In the genomic region with DNA sequence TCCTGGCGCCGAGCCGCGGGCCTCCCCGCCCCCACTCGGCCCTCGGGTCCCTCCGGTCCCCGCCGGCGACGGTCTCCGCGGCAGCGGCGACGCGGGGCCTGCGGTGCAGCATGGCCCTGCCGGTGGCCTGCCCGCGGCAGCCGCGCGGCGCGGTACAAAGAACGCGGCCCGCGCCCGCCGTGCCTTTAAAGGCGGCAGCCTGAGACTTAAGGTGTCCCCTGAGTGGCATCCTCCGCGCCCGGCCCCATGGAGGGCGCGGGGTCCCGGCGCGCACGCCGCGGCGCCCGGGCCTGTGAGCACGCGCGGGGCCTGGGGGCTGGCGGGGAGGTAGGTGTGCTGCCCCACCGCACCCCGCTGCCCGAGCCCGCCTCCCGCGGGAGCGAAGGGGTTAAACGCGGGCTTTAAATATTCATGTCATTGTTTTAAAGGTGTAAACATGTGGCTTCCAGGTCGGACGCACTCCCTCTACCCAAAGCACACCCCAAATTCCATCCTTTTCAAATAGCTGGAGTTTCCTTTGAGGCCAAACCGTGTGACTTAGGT, we compare ENCODE assay signal across 8 mouse cellular contexts. TPM values are rescaled to one million over a fixed set of nuclear protein-coding genes. Genes with fewer than 3 reads are reported as not detected.
DNase-seq lines count a peak whose midpoint lies in the region; ATAC-seq and TF ChIP-seq lines count a peak whose summit lies in the region.

No protein-coding gene starts in this region.

- H3K4me2 ChIP-seq in hindbrain, postnatal 0 days (ENCODE audit: low read depth, low read length), result peak overlapping the region; percentile 75

- peak; percentile 53 for ATAC-seq in hindbrain, postnatal 0 days

- peak overlapping the region; percentile 97 for H3K4me3 ChIP-seq in hindbrain, postnatal 0 days (ENCODE audit: low read length)
- H3K4me3 ChIP-seq in limb, embryonic 10.5 days, result peak overlapping the region; percentile 95
- peak overlapping the region; percentile 91 for H3K4me3 ChIP-seq in midbrain, embryonic 10.5 days

- WGBS in hindbrain, postnatal 0 days, result 1% methylated on average over 53 of the region's 63 CpGs
- under 1% methylated on average over 63 of the region's 63 CpGs for WGBS in limb, embryonic 10.5 days
- under 1% methylated on average over 60 of the region's 63 CpGs for WGBS in midbrain, embryonic 10.5 days

- peak; percentile 44 for DNase-seq in left cerebral cortex, adult 11 months (ENCODE audit: low spot score)
- DNase-seq in left cerebral cortex, postnatal 36 days (ENCODE audit: low spot score in 2 of 2), result no peak
- DNase-seq in cerebellum, postnatal 25 days, result peak; percentile 82 to 92
- peak; percentile 50 to 54 for DNase-seq in frontal cortex, postnatal 14 days (ENCODE audit: low spot score in 2 of 2)
- DNase-seq in hindbrain, postnatal 0 days (ENCODE audit: low spot score), result peak; percentile 74
- DNase-seq in limb, embryonic 10.5 days (ENCODE audit: low spot score), result peak; percentile 86
- DNase-seq in midbrain, embryonic 10.5 days (ENCODE audit: low spot score), result peak; percentile 75
- DNase-seq in spleen, postnatal 4 days (ENCODE audit: low spot score in 2 of 2), result peak; percentile 62 to 83

- intact Hi-C loops in left cerebral cortex, postnatal 36 days (cut with DNase I), result no loop called here

- no peaks in the 10 kb centered on the region for H3K27me3 ChIP-seq in hindbrain, postnatal 0 days (ENCODE audit: insufficient read depth, low read length)
- H3K27me3 ChIP-seq in limb, embryonic 10.5 days (ENCODE audit: low read depth, poor library complexity, severe bottlenecking), result no peaks in the 10 kb centered on the region
- no peaks in the 10 kb centered on the region for H3K27me3 ChIP-seq in midbrain, embryonic 10.5 days (ENCODE audit: low read depth, poor library complexity, severe bottlenecking)

- peak overlapping the region; percentile 98 for H3K9ac ChIP-seq in hindbrain, postnatal 0 days (replicated peaks; ENCODE audit: low read length)

- H3K4me1 ChIP-seq in hindbrain, postnatal 0 days (ENCODE audit: insufficient read depth, low read length), result no peaks in the 10 kb centered on the region
- H3K4me1 ChIP-seq in limb, embryonic 10.5 days, result peaks cover 20% of the 10 kb centered on the region
- H3K4me1 ChIP-seq in midbrain, embryonic 10.5 days, result peaks cover 31% of the 10 kb centered on the region

- no peaks in the 10 kb centered on the region for H3K9me3 ChIP-seq in hindbrain, postnatal 0 days (ENCODE audit: low read length)
- no peaks in the 10 kb centered on the region for H3K9me3 ChIP-seq in limb, embryonic 10.5 days (replicated peaks)
- H3K9me3 ChIP-seq in midbrain, embryonic 10.5 days (replicated peaks), result no peaks in the 10 kb centered on the region

- peaks cover 13% of the 10 kb centered on the region for H3K36me3 ChIP-seq in hindbrain, postnatal 0 days (ENCODE audit: insufficient read depth, low read length)
- H3K36me3 ChIP-seq in limb, embryonic 10.5 days, result peaks cover 34% of the 10 kb centered on the region
- H3K36me3 ChIP-seq in midbrain, embryonic 10.5 days, result peaks cover 34% of the 10 kb centered on the region

- no peak for TF ChIP-seq CTCF in hindbrain, postnatal 0 days (IDR thresholded peaks at IDR 0.05; ENCODE audit: low read depth)

- peak overlapping the region; percentile 99 for H3K27ac ChIP-seq in hindbrain, postnatal 0 days
- peak overlapping the region; percentile 100 for H3K27ac ChIP-seq in limb, embryonic 10.5 days
- peak overlapping the region; percentile 100 for H3K27ac ChIP-seq in midbrain, embryonic 10.5 days (replicated peaks)

RNA-seq across cellular contexts. Expression of a gene that starts 1.0 kb away (rescaled TPM):
- 10 to 100 TPM; 22.3 to 23.9 TPM for total RNA-seq in left cerebral cortex, postnatal 36 days (2021)
- 70.4 and 75.6 TPM in 2 replicates for total RNA-seq in hindbrain, postnatal 0 days (2014; rRNA removed)
- polyA plus RNA-seq in hindbrain, postnatal 0 days (2015; fragmentation: Nextera tagmentation; extraction: Ambion mirVana), result 43.8 and 46.0 TPM in 2 replicates
- 139 and 147 TPM in 2 replicates for polyA plus RNA-seq in limb, embryonic 10.5 days (2016; fragmentation: Nextera tagmentation; extraction: Ambion mirVana)
- polyA plus RNA-seq in midbrain, embryonic 10.5 days (2016; fragmentation: Nextera tagmentation; extraction: Ambion mirVana), result 118 and 124 TPM in 2 replicates

RNA-seq across cellular contexts. Expression of a gene that starts 36.5 kb away (rescaled TPM):
- total RNA-seq in left cerebral cortex, postnatal 36 days (2021), result 100 to 1,000 TPM in 1 of 2 experiments, 10 to 100 TPM in 1; 90.4 to 104 TPM
- 74.6 and 78.4 TPM in 2 replicates for total RNA-seq in hindbrain, postnatal 0 days (2014; rRNA removed)
- 127 and 133 TPM in 2 replicates for polyA plus RNA-seq in hindbrain, postnatal 0 days (2015; fragmentation: Nextera tagmentation; extraction: Ambion mirVana)
- polyA plus RNA-seq in limb, embryonic 10.5 days (2016; fragmentation: Nextera tagmentation; extraction: Ambion mirVana), result 23.9 and 36.9 TPM in 2 replicates
- 36.3 and 41.4 TPM in 2 replicates for polyA plus RNA-seq in midbrain, embryonic 10.5 days (2016; fragmentation: Nextera tagmentation; extraction: Ambion mirVana)

Comparison
In these comparisons a context has a peak if more than half of its experiments do, and no peak if none do; other contexts are left out.
1. DNase-seq: peak in left cerebral cortex, adult 11 months (single experiment), cerebellum, postnatal 25 days (2 of 2), frontal cortex, postnatal 14 days (2 of 2), hindbrain, postnatal 0 days (single experiment), limb, embryonic 10.5 days (single experiment), midbrain, embryonic 10.5 days (single experiment) and spleen, postnatal 4 days (2 of 2); none in left cerebral cortex, postnatal 36 days (0 of 2).
2. Peak in every context shown above with its lines, with median percentiles within 50 percentile points of each other: H3K27ac ChIP-seq and H3K4me3 ChIP-seq.